Mouse (Mus musculus) mature B cell (primary cell): ENCODE data around the gene Prkar2a.

Source experiments
- in situ Hi-C: fragments of 300-500 bp; cut with MboI; formaldehyde crosslinking; loops from 2 replicates; pipeline ENCODE4 v1.14.3; 2019

Gene Prkar2a

GRCm38 (mm10) chr9:108752142-108752920 lies 63.2 kb downstream of the Prkar2a start:
- in situ Hi-C loops: no loop called here

GRCm38 (mm10) chr9:108753326-108753725 lies 64.2 kb downstream of the Prkar2a start:
- in situ Hi-C loops: no loop called here

GRCm38 (mm10) chr9:108753976-108754375 lies 64.9 kb downstream of the Prkar2a start:
- in situ Hi-C loops: no loop called here

GRCm38 (mm10) chr9:108754423-108754822 lies 65.3 kb downstream of the Prkar2a start:
- in situ Hi-C loops: no loop called here

GRCm38 (mm10) chr9:108757406-108757805 lies 68.3 kb downstream of the Prkar2a start:
- in situ Hi-C loops: no loop called here

- in situ Hi-C loops: no loop called here
Observed at GRCm38 (mm10) chr9:108759121-108759520, 70.0 kb downstream of the Prkar2a start.

- in situ Hi-C loops: no loop called here
Observed at GRCm38 (mm10) chr9:108759805-108760204, 70.7 kb downstream of the Prkar2a start.

GRCm38 (mm10) chr9:108761561-108761960 lies 72.4 kb downstream of the Prkar2a start:
- in situ Hi-C loops: no loop called here

GRCm38 (mm10) chr9:108764971-108765370 lies 75.9 kb downstream of the Prkar2a start:
- in situ Hi-C loops: no loop called here

- in situ Hi-C loops: no loop called here
Observed at GRCm38 (mm10) chr9:108776614-108777013, 87.5 kb downstream of the Prkar2a start.

GRCm38 (mm10) chr9:108777276-108777675 lies 88.2 kb downstream of the Prkar2a start:
- in situ Hi-C loops: no loop called here

- in situ Hi-C loops: no loop called here
Observed at GRCm38 (mm10) chr9:108780959-108781358, 91.8 kb downstream of the Prkar2a start.

- in situ Hi-C loops: no loop called here
Observed at GRCm38 (mm10) chr9:108781891-108782290, 92.8 kb downstream of the Prkar2a start.

GRCm38 (mm10) chr9:108782836-108783547 lies 93.9 kb downstream of the Prkar2a start:
- in situ Hi-C loops: no loop called here

GRCm38 (mm10) chr9:108783548-108784463 lies 94.7 kb downstream of the Prkar2a start, which contains the start of gene Ip6k2:
Gene Ip6k2 (plus strand): TSS chr9:108783796.
- in situ Hi-C loops: no loop called here

- in situ Hi-C loops: no loop called here
Observed at GRCm38 (mm10) chr9:108785416-108785815, 96.3 kb downstream of the Prkar2a start.

- in situ Hi-C loops: no loop called here
Observed at GRCm38 (mm10) chr9:108786494-108786893, 97.4 kb downstream of the Prkar2a start.

- in situ Hi-C loops: no loop called here
Observed at GRCm38 (mm10) chr9:108787080-108787479, 98.0 kb downstream of the Prkar2a start.

GRCm38 (mm10) chr9:108788713-108789112 lies 99.6 kb downstream of the Prkar2a start:
- in situ Hi-C loops: no loop called here

GRCm38 (mm10) chr9:108792307-108792706 lies 103.2 kb downstream of the Prkar2a start:
- in situ Hi-C loops: no loop called here

- in situ Hi-C loops: no loop called here
Observed at GRCm38 (mm10) chr9:108792730-108793129, 103.6 kb downstream of the Prkar2a start.

- in situ Hi-C loops: no loop called here
Observed at GRCm38 (mm10) chr9:108795281-108795680, 106.2 kb downstream of the Prkar2a start.
